Mouse (Mus musculus): ENCODE measurements around the gene Gopc. TPM values are rescaled to one million over a fixed set of nuclear protein-coding genes. Genes with fewer than 3 reads are reported as not detected.

Gene Gopc
- 8.0 TPM for polyA plus RNA-seq (2017; shearing (Covaris generic))

DNA sequence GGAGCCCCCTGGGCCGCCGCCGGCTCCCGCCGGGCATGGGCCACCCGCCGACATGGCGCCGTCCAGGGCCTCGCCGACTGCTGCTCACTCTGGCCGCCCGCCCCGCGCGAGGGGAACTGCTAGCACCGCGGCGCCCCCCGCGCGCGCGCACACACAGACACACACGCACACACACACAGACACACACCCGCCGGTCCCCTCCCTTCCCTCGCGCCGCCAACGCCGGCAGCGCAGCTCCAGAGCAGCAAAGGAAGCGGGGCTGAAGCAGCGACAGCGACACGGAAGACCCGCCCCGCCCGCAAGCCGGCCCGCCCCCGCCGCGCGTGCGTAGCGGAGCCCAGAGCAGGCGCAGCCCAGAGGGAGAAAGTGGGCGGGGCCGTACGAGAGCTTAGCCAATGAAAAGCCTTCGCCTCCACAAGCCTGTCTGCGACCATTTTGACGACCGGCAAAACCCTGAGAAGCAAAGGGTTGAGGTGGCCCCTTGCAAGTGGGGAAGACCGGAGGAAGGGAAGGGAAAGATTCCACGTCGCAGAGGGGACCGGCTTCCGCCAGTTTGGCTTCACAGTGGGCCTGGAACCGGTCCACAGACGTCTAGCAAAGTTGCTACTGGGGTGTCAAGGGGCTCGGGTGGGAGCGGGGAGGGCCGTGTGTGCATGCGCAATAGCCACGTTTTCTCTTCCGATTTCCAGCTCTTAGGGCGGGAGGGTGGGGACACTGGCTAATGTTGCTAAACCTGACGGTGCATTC lies at the start of gene Gopc:
Gene Gopc (minus strand): TSS at position 280 of the 747 bp plus-strand sequence.

DNA sequence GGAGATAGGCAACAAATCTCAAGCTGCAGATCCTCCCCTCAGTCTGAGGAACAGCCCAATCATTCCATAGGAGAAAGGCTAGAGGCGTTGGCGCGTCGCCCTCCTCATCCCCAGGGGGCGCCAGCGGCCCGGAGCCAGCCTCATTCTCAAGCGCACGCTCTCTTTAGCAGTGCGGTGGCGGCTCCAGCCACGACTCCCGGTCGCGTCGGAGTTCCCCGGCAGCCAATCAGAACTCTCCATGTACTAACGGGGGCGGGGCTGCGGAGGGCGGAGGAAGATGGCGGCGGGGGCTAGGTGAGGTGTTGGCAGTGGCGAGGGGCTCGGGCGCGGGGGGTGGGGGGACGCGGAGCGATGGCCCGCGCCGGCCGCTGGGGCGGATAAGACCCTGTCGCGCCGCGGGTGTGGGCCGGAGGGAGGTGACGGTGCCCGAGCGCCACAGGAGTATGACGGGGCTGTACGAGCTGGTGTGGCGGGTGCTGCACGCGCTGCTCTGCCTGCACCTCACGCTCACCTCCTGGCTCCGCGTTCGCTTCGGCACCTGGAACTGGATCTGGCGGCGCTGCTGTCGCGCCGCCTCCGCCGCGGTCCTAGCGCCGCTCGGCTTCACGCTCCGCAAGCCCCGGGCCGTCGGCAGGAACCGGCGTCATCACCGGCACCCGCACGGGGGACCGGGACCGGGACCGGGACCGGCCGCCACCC lies 35.5 kb upstream of the Gopc start, which contains the start of gene Nus1:
Gene Nus1 (plus strand): TSS at position 249 of the 699 bp plus-strand sequence.

DNA sequence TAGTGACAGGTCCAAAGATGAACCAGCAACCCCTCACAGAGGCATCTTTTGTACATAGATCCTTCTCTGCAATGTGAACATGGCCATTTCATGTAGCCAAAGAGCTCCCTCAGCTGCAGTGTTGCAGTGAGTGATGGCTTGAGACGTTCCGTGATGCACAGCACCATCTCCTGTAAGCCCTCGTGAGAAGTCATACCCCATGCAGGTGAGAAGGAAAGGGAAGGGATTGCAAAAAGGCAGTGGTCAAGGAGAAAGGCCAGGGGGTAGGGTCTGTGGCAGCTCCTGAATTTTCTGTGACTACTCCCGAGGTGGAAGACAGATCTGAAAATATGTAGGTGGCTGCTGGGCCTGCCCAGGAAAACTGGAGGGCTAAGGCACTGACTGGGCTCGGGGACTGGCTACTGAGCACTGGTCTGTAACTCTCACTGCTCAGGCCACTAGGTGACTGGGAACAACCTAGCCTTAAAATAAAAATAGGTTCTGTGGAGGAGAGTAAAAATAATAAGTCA lies 7.1 kb upstream of the Gopc start, which contains the start of gene Nepn:
Gene Nepn (plus strand): TSS at position 51 of the 509 bp plus-strand sequence.

DNA sequence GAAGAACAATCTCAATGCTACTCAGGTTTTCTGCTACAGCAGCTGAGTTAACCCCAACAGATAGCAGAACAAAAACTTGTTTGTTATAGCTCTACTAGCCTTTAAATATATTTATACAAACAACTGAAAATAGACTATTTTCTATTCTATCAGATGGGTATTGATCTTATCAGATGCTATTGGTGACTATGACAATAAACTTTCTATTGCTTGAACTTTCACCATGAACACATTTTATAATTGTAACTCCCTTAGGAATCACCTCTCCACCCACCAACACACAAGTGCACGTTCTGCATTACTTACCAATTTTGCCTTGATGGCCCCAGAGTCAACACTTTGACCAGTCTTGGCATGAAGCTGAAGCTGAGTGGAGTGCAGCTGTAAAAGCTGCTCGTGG lies 23.5 kb downstream of the Gopc start, which contains the start of gene Gm26741:
Gene Gm26741 (plus strand): TSS at position 301 of the 400 bp plus-strand sequence.

Other genes with a start within 250 kb of the Gopc start
- not detected for gene Ros1, start 186.9 kb downstream of the Gopc start, polyA plus RNA-seq (2017; shearing (Covaris generic))
- gene Dcbld1, start 148.5 kb downstream of the Gopc start, polyA plus RNA-seq (2017; shearing (Covaris generic)) = 0.06 TPM
- gene Gm26741, start 23.4 kb downstream of the Gopc start, polyA plus RNA-seq (2017; shearing (Covaris generic)) = 10.1 TPM
- gene Nepn, start 6.8 kb upstream of the Gopc start, polyA plus RNA-seq (2017; shearing (Covaris generic)) = not detected
- 5.2 TPM for gene Nus1, start 35.4 kb upstream of the Gopc start, polyA plus RNA-seq (2017; shearing (Covaris generic))